Mouse (Mus musculus) adrenal gland, postnatal 4 days (tissue): Measurements from ENCODE around the gene Vars. TPM values are rescaled to one million over a fixed set of nuclear protein-coding genes. Genes with fewer than 3 reads are reported as not detected.
"Not testable (repeated sequence)": the region's sequence is repeated elsewhere in the genome, so short reads cannot be mapped to it uniquely, and the experiment has no call there.

ENCODE experiments used
- DNase-seq, 2 experiments: peaks; one replicate each; pipeline ENCODE4 v3.0.0; 2021 to 2022; ENCODE audit warnings: low spot score in 2 of 2, mixed read lengths in 2 of 2
- total RNA-seq, 2 experiments: library from RNA; stranded (reverse); gene quantifications; 2 replicates each; pipeline ENCODE4 v1.2.3; 2021

The Vars gene
- total RNA-seq, 2 experiments from 2014 or later = 77.9 to 89.1 TPM

- DNase-seq = not testable (repeated sequence)
Measured at GRCm38 (mm10) chr17:34970850-34971249, 29.9 kb upstream of the Vars start.

- not testable (repeated sequence) for DNase-seq
Measured at GRCm38 (mm10) chr17:34971694-34972068, 29.1 kb upstream of the Vars start.

GRCm38 (mm10) chr17:34972069-34972749 is 28.6 kb upstream of the Vars start, which contains the start of the genes Hspa1a and Hspa1l:
Gene Hspa1a, minus strand, starts transcription at chr17:34972156.
Gene Hspa1l, plus strand, starts transcription at chr17:34972703.
- peak in 1 of 2 experiments; percentile 43 for DNase-seq

- DNase-seq = no peak
Measured at GRCm38 (mm10) chr17:34975581-34976492, 24.9 kb upstream of the Vars start.

GRCm38 (mm10) chr17:34977000-34977399 is 23.8 kb upstream of the Vars start:
- no peak for DNase-seq

GRCm38 (mm10) chr17:34978239-34978638 is 22.5 kb upstream of the Vars start:
- DNase-seq = no peak

- no peak for DNase-seq
Measured at GRCm38 (mm10) chr17:34979631-34980030, 21.2 kb upstream of the Vars start.

GRCm38 (mm10) chr17:34980655-34981054 is 20.1 kb upstream of the Vars start:
- DNase-seq = no peak

GRCm38 (mm10) chr17:34981690-34982180 is 19.1 kb upstream of the Vars start, which contains the start of gene Lsm2:
Gene Lsm2, plus strand, starts transcription at chr17:34981862.
- peak; percentile 78 to 81 for DNase-seq

- DNase-seq = no peak
Measured at GRCm38 (mm10) chr17:34982328-34982727, 18.5 kb upstream of the Vars start.

- no peak for DNase-seq
Measured at GRCm38 (mm10) chr17:34984218-34984617, 16.6 kb upstream of the Vars start.

GRCm38 (mm10) chr17:34994751-34995150 is 6.0 kb upstream of the Vars start:
- no peak for DNase-seq

GRCm38 (mm10) chr17:34995192-34995591 is 5.6 kb upstream of the Vars start:
- DNase-seq = not testable (repeated sequence)

GRCm38 (mm10) chr17:34995927-34996326 is 4.9 kb upstream of the Vars start:
- DNase-seq = not testable (repeated sequence)

GRCm38 (mm10) chr17:34996411-34997141 is 4.2 kb upstream of the Vars start:
- no peak for DNase-seq

- DNase-seq = no peak
Measured at GRCm38 (mm10) chr17:34997142-34997483, 3.7 kb upstream of the Vars start.

- no peak for DNase-seq
Measured at GRCm38 (mm10) chr17:34998526-34999430, 2.0 kb upstream of the Vars start.

- not testable (repeated sequence) for DNase-seq
Measured at GRCm38 (mm10) chr17:34999871-35000716, 693 bp upstream of the Vars start.

GRCm38 (mm10) chr17:35001452-35002152 is 815 bp downstream of the Vars start:
- DNase-seq = peak in 1 of 2 experiments; percentile 36
